Mouse (Mus musculus) limb, embryonic 12.5 days (tissue): Measurements from ENCODE around the gene Slc30a1. TPM values are rescaled to one million over a fixed set of nuclear protein-coding genes. Genes with fewer than 3 reads are reported as not detected.

Source experiments
- ATAC-seq: fragments of 200-750 bp; cut with Nextera tagmentation; 2 replicates; pipeline ENCODE4 v1.8.0; 2017; ENCODE audit warnings: low read depth, moderate TSS enrichment; ENCODE audit not compliant: insufficient number of reproducible peaks, insufficient read depth, low FRiP score, low TSS enrichment
- H3K27ac ChIP-seq: fragments of 300-500 bp; sonication (generic); 2 replicates; pipeline ENCODE4 v1.5.1; 2016; ENCODE audit warnings: mild to moderate bottlenecking, moderate library complexity
- H3K27me3 ChIP-seq: fragments of 300-500 bp; sonication (generic); 2 replicates; pipeline ENCODE4 v1.6.1; 2016; ENCODE audit warnings: mild to moderate bottlenecking, moderate library complexity
- H3K36me3 ChIP-seq: fragments of 300-500 bp; sonication (generic); 2 replicates; pipeline ENCODE4 v1.6.1; 2016; ENCODE audit warnings: mild to moderate bottlenecking, moderate library complexity
- H3K4me1 ChIP-seq: fragments of 300-500 bp; sonication (generic); replicated peaks from 2 replicates; pipeline ENCODE4 v1.6.1; 2016
- H3K4me2 ChIP-seq: fragments of 300-500 bp; sonication (generic); 2 replicates; pipeline ENCODE4 v1.6.1; 2016; ENCODE audit warnings: mild to moderate bottlenecking, moderate library complexity
- H3K4me3 ChIP-seq: fragments of 300-500 bp; sonication (generic); replicated peaks from 2 replicates; pipeline ENCODE4 v1.5.1; 2016; ENCODE audit warnings: mild to moderate bottlenecking
- H3K9ac ChIP-seq: fragments of 300-500 bp; sonication (generic); replicated peaks from 2 replicates; pipeline ENCODE4 v1.6.1; 2016; ENCODE audit warnings: mild to moderate bottlenecking, moderate library complexity
- H3K9me3 ChIP-seq: fragments of 300-500 bp; sonication (generic); 2 replicates; pipeline ENCODE4 v1.6.1; 2016; ENCODE audit warnings: mild to moderate bottlenecking, moderate library complexity
- WGBS: fragments of 180-500 bp; shearing (Covaris S2); methylation state at CpG from one replicate; pipeline ENCODE4 v1.1.7; 2016; 5-methylcytosine and 5-hydroxymethylcytosine counted together
- polyA plus RNA-seq: library from polyadenylated mRNA; unstranded; fragments of >200 nt; fragmentation: Nextera tagmentation; extraction: Ambion mirVana; gene quantifications from 2 replicates; pipeline ENCODE4 v1.2.1, GENCODE M21; 2016

The Slc30a1 gene
- polyA plus RNA-seq, 1 experiment from 2014 or later, result 3.4 TPM

DNA sequence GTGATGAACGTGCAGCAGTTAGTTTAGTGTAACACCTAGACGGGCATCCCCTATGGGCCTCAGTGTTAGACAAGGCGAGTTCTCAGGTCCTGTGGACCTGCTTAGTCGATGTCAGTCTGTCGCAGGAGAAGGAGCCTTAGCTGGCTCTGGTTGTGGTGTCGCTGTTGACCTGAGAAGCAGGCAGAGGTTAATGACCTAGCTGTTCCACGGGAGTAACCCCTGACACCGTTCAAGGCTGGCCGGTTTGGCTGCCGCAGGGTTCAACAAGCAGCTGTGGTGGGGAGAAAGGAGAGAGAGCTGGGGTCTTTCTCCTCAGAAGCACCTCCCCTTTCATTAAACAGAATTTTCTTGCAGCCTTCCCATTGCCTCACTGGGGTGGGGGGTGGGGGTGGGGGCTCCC, 28.9 kb upstream of the Slc30a1 start:
- no peaks in the 10 kb centered on the region for H3K36me3 ChIP-seq
- H3K4me1 ChIP-seq, result 0 out of 2 replicates have a peak, but pooled peaks cover 8% of the 10 kb centered on the region
- H3K9me3 ChIP-seq, result no peaks in the 10 kb centered on the region
- 45% methylated on average over 10 of the region's 10 CpGs for WGBS
- no peaks in the 10 kb centered on the region for H3K27me3 ChIP-seq
- ATAC-seq, result no peak
- no peak overlapping the region for H3K27ac ChIP-seq
- H3K9ac ChIP-seq, result no peak overlapping the region
- H3K4me3 ChIP-seq, result no peak overlapping the region
- H3K4me2 ChIP-seq, result no peak overlapping the region

DNA sequence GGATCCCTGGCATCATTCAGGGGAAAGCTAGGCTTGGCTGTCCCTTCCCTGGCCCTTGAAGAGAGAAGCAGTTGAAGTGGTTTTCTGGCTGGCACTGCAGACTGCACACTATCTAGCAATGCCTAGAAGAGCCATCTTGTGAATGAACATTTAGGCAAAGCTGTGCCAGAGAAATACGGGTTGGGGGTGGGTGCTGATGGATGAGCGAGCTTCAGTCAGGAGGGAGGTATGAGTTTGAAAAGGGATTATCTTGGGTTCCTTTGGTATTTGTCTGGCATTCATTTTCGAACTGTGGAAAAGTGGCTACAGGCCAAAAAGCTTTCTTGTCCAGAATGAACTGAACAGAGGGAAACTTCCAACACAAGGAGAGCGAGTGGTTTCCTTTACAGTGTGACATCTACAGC, 28.0 kb upstream of the Slc30a1 start:
- Histone ChIP-seq H3K4me1 (0 out of 2 replicates have a peak, but pooled peaks cover 8% of the 10 kb centered on the region), H3K9ac (no peak overlapping the region), H3K27me3 (no peaks in the 10 kb centered on the region), H3K9me3 (no peaks in the 10 kb centered on the region), H3K27ac (no peak overlapping the region), H3K4me2 (no peak overlapping the region), H3K4me3 (no peak overlapping the region), H3K36me3 (no peaks in the 10 kb centered on the region)
- no peak for ATAC-seq
- 89% methylated on average over 4 of the region's 4 CpGs for WGBS

DNA sequence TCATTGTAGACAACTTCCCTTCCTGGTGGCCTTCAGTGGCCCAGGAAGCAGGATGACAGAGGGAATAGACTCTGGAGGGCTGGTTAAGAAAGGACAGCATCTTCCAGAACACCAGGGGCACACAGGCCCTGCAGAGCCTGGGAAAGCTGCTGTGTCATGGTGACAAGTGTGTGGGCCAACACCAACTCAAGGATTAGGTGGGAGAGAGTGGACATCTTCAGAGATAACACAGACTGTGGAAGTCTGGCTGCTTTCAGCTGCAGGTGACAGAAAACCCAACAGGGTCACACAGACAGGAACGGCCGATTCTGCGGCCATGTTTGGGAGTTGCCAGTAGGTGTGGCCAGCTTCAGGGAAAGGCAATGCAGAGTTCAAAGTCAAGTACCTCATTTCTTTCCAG, 26.3 kb upstream of the Slc30a1 start:
- WGBS, result 92% methylated on average over 3 of the region's 3 CpGs
- Histone ChIP-seq H3K4me1 (0 out of 2 replicates have a peak, but pooled peaks cover 8% of the 10 kb centered on the region), H3K4me2 (no peak overlapping the region), H3K27ac (no peak overlapping the region), H3K9ac (no peak overlapping the region), H3K4me3 (no peak overlapping the region), H3K27me3 (no peaks in the 10 kb centered on the region; the same call in 1 of the 2 replicates), H3K36me3 (no peaks in the 10 kb centered on the region), H3K9me3 (no peaks in the 10 kb centered on the region)
- ATAC-seq, result no peak

DNA sequence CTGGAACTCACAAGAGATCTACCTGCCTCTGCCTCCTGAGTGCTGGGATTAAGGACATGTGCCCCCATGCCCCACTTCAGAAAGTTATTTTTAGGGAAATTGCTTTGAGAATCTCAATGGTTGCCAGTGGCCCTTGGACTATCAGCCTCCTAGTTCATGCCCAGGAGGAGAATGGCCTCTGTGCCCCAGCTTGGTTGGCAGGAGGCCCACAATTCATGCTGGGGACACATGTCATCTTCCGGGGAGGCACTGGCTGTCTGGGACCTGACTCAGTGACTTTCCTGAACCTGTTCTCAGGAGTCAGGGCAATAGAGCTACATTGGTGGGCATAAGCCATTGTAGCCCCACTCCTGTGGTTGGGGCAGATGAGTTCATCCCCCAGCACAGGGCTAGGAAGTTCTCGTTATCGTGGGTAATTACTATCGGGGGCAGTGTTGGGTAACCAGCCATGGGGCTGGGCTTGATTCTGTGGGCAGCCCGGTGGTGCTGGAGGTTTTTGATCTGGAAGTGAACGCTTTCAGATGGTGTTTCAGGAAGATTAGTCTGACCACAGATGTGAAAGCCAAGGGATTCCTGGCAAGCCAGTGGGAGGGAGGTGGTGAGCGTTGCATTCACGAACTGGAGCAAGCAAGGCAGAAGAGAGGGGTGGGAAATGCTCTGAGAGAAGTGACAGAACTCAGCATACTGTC, 25.5 kb upstream of the Slc30a1 start:
- H3K4me1 ChIP-seq, result 0 out of 2 replicates have a peak, but pooled peaks cover 8% of the 10 kb centered on the region
- 62% methylated on average over 8 of the region's 8 CpGs for WGBS
- ATAC-seq, result no peak
- no peaks in the 10 kb centered on the region for H3K9me3 ChIP-seq
- no peaks in the 10 kb centered on the region for H3K36me3 ChIP-seq
- H3K4me3 ChIP-seq, result no peak overlapping the region
- no peaks in the 10 kb centered on the region; the same call in 1 of the 2 replicates for H3K27me3 ChIP-seq
- no peak overlapping the region for H3K9ac ChIP-seq
- H3K4me2 ChIP-seq, result no peak overlapping the region
- no peak overlapping the region for H3K27ac ChIP-seq

DNA sequence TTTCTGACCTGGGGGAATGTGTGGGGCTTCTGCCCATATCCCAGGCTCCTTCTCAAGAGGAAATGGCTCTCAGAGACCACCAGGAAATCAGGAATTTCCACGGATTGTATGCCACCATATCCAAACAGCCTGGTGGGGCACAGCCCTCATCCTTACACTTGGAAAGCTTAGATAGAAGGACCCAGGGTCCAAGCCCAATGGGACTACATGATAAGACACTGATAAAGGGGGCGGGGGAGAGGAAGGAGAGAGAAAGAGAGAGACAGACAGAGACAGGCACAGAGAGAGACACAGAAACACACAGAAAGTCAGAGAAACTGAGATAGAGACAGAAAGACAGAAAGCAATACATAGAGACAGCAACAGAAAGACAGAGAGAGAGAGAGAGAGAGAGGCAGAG, 24.9 kb upstream of the Slc30a1 start:
- H3K27me3 ChIP-seq, result no peaks in the 10 kb centered on the region; the same call in 1 of the 2 replicates
- H3K9me3 ChIP-seq, result peaks cover 3% of the 10 kb centered on the region; the same call in 1 of the 2 replicates
- no peaks in the 10 kb centered on the region for H3K36me3 ChIP-seq
- H3K27ac ChIP-seq, result no peak overlapping the region
- no peak for ATAC-seq
- no peak overlapping the region for H3K4me3 ChIP-seq
- H3K4me1 ChIP-seq, result 0 out of 2 replicates have a peak, but pooled peaks cover 8% of the 10 kb centered on the region
- no peak overlapping the region for H3K4me2 ChIP-seq
- no peak overlapping the region for H3K9ac ChIP-seq
- 62% methylated on average over 2 of the region's 2 CpGs for whole genome bisulfite sequencing

DNA sequence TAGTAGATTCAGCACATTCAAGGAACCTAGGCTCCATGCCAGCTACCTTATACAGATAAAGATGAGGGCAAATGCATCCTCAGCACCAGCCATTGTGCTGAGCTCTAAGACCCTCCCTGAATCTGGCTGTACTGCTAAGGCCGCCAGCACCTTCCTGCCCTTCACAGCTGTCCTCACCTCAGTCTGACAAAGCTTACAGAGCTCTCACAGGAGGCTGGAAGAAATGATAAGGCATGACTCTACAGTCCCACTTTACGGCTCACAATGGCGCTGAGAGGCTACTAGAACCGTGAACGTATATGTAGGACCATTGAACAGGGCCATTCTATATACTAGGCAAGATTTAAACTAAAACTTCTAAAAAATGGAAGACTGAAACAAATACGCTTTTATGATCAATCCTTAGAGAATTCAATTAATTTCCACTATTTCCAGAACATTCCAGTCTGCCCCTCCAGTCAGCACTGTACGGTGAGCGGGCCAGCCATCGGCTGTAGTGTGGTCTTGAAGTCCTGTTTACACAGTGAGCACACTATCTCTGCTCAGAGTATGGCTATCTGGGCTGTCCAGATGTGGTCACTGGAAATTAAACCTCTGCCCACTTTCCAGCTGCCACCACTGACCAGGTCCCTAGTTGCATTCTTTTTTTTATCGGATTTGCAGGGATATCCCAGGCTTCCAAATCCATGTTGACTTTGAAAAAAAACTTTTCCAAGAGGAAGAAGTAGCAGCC, 23.9 kb upstream of the Slc30a1 start:
- Histone ChIP-seq H3K4me3 (no peak overlapping the region), H3K4me1 (0 out of 2 replicates have a peak, but pooled peaks cover 7% of the 10 kb centered on the region), H3K9ac (no peak overlapping the region), H3K9me3 (peaks cover 4% of the 10 kb centered on the region; the same call in 1 of the 2 replicates), H3K27ac (no peak overlapping the region), H3K27me3 (no peaks in the 10 kb centered on the region; the same call in 1 of the 2 replicates), H3K4me2 (no peak overlapping the region), H3K36me3 (no peaks in the 10 kb centered on the region)
- no peak; the same call in 1 of the 2 replicates for ATAC-seq
- WGBS, result 89% methylated on average over 10 of the region's 10 CpGs

DNA sequence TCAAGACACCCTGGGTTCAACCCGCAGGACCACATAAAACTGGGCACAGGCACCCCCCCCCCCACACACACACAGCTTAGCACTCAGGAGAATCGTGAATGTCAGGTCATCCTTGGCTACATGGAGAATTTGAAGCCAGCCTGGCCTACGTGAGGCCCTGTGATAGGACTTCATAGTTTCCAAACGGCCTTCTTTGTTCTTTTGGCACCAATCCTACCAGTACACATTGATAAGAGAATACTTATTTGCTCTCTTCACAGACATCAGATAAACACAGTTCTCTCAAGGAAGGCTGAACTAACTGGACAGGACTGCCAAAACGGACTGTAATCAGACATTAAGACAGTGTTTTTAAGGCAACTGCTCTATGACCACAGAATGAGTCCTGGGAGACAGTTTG, 22.9 kb upstream of the Slc30a1 start:
- ATAC-seq, result no peak
- Histone ChIP-seq H3K27me3 (no peaks in the 10 kb centered on the region; the same call in 1 of the 2 replicates), H3K27ac (no peak overlapping the region), H3K9me3 (peaks cover 4% of the 10 kb centered on the region; the same call in 1 of the 2 replicates), H3K9ac (no peak overlapping the region), H3K4me1 (no peaks in the 10 kb centered on the region), H3K4me2 (no peak overlapping the region), H3K36me3 (no peaks in the 10 kb centered on the region), H3K4me3 (no peak overlapping the region)
- 79% methylated on average over 5 of the region's 5 CpGs for WGBS

DNA sequence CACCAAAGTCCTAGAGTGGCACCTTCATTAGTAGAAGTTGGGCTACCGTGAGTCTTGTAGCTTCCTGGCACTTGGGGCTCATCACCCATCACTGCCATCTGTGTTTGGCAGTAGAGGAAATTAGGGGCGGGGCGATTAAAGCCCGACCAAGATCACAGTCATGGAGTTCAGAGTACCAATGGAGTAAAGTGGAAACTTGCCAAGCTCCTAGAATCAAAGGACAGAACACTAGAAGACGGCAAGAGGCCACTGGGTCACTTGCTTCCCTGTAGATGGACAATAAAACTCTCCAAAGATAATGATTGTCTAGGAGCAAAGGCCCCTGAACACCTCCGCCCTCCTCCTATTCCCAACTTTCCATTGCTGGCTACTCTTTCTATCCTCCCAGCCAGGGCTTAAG, 14.7 kb upstream of the Slc30a1 start:
- Histone ChIP-seq H3K9ac (no peak overlapping the region), H3K4me1 (0 out of 2 replicates have a peak, but pooled peaks cover 3% of the 10 kb centered on the region), H3K4me3 (no peak overlapping the region), H3K36me3 (no peaks in the 10 kb centered on the region), H3K27ac (no peak overlapping the region), H3K4me2 (no peak overlapping the region), H3K9me3 (no peaks in the 10 kb centered on the region), H3K27me3 (no peaks in the 10 kb centered on the region)
- WGBS, result 81% methylated on average over 6 of the region's 6 CpGs
- ATAC-seq, result no peak

DNA sequence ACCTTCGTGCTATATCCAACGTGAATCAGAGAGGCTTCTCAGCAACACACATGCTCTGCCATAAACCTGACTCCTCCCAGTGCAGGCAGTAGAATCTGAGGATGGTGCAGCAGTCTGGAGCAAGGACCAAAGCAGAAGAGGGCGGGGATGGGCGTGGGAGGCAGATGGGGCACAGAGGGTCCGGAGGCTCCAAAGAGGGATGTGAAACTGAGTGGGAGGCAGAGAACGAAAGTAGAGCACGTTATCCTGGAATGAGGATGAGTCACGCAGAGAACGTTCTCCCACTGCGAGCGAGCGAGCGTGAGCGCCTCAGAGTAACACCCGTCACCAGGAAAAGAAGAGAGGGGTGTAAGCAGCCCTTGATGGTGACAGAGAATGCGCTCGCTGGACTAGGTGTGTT, 12.2 kb upstream of the Slc30a1 start:
- WGBS, result 82% methylated on average over 17 of the region's 17 CpGs
- Histone ChIP-seq H3K27me3 (no peaks in the 10 kb centered on the region), H3K4me2 (no peak overlapping the region), H3K4me3 (no peak overlapping the region), H3K27ac (no peak overlapping the region), H3K36me3 (no peaks in the 10 kb centered on the region), H3K9ac (no peak overlapping the region), H3K9me3 (no peaks in the 10 kb centered on the region), H3K4me1 (0 out of 2 replicates have a peak, but pooled peaks cover 3% of the 10 kb centered on the region)
- no peak for ATAC-seq

DNA sequence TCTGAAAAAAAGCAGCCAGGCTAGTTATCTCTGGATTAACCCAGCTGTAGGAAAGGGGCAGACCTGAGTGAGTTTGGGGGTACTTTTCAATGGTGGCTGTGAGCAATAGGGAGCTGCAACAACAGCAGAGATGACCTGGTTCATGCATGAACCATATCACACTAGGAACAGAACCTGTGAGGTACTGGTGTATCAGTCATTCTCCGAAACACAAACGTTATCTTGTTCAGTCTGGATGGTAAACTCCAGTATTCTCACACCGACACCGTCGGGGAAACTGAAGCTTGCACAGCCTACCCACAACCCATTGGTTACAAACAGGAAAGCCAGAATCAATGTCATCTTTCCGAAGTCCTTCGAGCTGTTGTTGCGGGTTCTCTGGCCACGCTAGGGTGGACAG, 11.7 kb upstream of the Slc30a1 start:
- no peaks in the 10 kb centered on the region for H3K27me3 ChIP-seq
- no peak overlapping the region for H3K4me3 ChIP-seq
- H3K27ac ChIP-seq, result no peak overlapping the region
- H3K36me3 ChIP-seq, result no peaks in the 10 kb centered on the region
- 90% methylated on average over 9 of the region's 9 CpGs for WGBS
- 0 out of 2 replicates have a peak, but pooled peaks cover 3% of the 10 kb centered on the region for H3K4me1 ChIP-seq
- H3K9ac ChIP-seq, result no peak overlapping the region
- H3K9me3 ChIP-seq, result no peaks in the 10 kb centered on the region
- no peak for ATAC-seq
- no peak overlapping the region for H3K4me2 ChIP-seq

DNA sequence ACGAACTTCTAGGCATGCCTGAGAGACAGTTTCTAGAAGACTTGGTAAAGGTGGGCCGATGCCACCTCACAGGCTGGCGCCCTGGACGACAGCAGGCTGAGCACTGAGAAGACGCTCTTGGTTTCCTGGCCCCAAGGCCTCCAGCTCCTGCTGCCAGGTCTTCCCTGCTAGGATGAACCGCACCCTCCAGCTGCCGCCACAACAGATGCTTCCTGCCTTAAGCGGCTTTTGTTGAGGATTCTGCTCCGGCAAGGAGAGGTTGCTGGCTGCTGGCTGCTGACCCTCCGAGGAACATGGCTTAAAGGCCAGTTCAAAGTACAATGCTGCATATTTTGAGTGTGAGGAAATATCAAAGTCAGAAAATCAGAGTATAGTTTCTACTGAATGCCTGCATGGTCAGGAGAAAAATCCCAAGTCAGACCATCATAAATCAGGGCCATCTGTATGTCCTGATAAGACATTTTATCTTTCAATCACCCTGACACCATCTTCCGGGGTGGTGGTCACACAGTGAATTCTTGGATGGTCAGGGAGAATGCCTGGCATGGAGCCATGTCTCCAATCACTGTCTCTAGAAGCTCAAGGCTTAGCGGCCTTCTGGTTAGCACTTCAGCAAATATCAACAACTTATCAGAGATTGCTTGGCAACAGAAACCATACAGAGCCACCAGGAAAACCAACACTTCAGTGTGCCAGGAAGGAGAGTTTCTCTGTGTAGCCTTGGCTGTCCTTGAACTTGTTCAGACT, 9.6 kb upstream of the Slc30a1 start:
- ATAC-seq, result no peak
- 73% methylated on average over 12 of the region's 12 CpGs for WGBS
- no peak overlapping the region for H3K27ac ChIP-seq
- no peaks in the 10 kb centered on the region for H3K27me3 ChIP-seq
- H3K4me2 ChIP-seq, result no peak overlapping the region
- no peak overlapping the region for H3K4me3 ChIP-seq
- no peak overlapping the region for H3K9ac ChIP-seq
- H3K4me1 ChIP-seq, result 0 out of 2 replicates have a peak, but pooled peaks cover 3% of the 10 kb centered on the region
- no peaks in the 10 kb centered on the region for H3K9me3 ChIP-seq
- H3K36me3 ChIP-seq, result no peaks in the 10 kb centered on the region
